Mouse (Mus musculus): ENCODE measurements around the gene Adamtsl4. TPM values are rescaled to one million over a fixed set of nuclear protein-coding genes. Genes with fewer than 3 reads are reported as not detected.
A peak's percentile ranks its signal among the peaks of the same experiment; 100 is the strongest.
"Not testable (repeated sequence)": the region's sequence is repeated elsewhere in the genome, so short reads cannot be mapped to it uniquely, and the experiment has no call there.

Adamtsl4 gene
- total RNA-seq, 2 experiments from 2014 or later, result 25.9 to 30.8 TPM

- DNase-seq (ENCODE audit: low spot score), result no peak
Observed at GRCm38 (mm10) chr3:95701085-95701484, 13.4 kb upstream of the Adamtsl4 start.

DNA sequence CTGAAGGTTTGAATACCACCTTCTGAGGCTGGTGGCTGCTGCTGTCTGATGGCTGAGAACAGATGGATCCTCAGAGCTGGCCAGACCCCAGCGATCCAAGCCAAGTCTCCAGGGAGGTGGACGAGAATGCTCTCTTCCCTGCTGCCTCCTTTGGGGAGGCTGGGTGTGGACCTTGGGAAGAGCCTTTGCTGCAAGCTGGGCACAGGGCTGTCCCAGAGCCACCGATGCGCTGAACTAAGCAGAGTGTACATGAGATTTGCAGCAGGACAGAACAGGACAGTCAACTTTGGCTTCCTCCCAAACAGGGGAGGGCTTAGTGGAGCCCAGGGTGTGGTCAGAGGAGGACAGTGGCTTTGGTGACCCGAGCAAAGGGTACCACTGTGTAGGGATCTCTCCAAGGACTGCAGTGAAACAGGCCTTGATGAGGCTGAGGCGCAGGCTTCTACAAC is 12.5 kb upstream of the Adamtsl4 start:
- peak; percentile 69 for DNase-seq (ENCODE audit: low spot score)

DNA sequence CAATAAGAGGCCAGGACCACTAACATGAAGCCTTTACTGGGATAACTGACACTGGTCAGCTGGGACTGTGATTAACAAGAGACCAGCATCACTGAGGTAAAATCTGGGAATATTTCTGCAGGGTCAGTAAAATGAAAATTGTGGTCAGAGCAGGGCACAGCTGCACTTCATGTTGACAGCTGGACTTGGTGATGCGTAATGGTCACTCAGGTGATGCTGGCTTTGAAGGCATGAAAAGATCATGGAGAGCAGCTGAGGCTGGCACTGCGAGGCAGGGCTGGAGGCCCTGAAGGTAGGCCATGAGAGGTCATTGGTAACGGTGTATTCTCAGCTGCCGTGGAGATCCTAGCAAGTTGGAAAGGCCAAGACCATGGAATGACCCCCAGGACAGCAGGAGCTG is 10.6 kb upstream of the Adamtsl4 start:
- DNase-seq (ENCODE audit: low spot score), result no peak

DNA sequence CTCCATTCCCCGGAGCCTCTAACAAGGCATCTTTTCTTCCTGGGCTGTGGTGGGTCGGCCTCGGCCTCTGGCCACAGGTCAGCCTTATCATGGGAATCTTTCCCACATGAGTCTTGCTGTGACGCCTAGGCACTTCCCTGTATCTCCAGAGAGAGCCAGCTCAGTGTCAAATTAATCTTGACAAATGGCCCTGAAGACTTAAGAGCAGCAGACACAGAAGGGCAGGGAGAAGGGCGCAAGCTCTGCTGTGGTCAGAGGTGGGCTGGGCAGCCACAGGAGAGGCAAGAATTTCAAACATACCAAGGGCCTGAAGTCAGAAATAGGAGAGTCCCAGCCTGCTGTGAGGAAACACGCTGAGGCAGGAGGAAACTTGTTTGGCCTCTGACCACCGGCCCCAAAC is 8.6 kb upstream of the Adamtsl4 start:
- no peak for DNase-seq (ENCODE audit: low spot score)

GRCm38 (mm10) chr3:95695796-95696195 is 8.1 kb upstream of the Adamtsl4 start:
- no peak for DNase-seq (ENCODE audit: low spot score)

DNA sequence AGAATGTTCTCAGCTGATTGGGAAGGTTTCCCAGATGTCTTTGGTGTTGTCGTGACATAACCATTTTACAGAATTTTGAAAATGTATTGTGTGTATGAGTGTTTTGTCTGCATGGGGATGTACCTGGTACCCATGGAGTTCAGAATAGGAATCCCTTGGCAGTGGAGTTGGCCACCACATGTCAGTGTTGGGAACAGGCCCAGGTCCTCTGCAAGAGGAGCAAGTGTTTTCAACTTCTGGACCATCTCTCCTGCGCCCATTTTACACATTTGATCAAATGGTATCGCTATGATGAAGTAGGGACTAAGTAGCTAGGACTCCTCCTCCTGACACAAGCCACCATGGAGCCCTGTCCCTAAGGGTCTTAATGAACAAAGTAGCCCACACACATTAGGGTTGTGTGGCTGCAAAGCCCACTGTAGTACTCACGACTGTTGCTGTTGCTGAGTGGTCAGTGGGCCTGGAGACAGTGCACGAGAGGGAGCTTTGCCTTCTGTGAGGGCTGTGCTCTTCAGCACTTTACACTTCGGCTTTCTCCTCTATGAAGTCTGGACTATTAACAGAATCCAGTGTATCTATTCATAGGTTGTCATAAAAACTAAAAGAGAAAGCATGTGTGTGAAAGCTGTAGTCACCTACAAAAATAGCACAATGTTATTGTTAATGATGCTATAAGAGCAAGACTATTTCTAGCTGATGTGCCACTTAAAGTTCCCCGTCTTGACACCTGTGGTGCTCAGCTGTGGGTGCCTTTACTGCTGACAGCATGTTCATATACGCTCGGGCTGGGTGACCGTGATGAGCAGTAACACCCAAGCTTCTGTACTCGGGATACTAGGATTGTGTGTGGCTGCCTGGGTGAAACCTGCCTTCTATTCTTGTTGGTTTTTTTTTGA is 7.3 kb upstream of the Adamtsl4 start:
- DNase-seq (ENCODE audit: low spot score), result no peak

GRCm38 (mm10) chr3:95693821-95694807 is 6.4 kb upstream of the Adamtsl4 start:
- no peak for DNase-seq (ENCODE audit: low spot score)

DNA sequence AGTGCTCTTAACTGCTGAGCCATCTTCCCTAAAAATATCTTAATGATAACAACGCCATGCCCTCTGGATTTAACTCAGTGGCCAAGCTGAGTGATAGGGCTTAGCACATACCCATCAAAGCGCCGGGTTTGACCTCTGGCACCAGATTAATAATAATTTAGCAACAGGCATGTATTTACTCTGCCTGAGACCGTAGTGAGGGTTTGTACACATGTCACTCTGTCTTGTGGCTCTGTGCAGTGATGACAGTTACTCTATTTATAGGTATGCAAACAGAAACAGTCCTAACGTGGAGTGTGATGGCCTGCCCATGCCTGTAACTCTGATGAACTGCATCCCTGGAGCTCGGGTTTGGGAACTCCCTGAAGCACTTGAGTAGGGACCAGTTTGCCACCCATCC is 5.0 kb upstream of the Adamtsl4 start:
- peak; percentile 69 for DNase-seq (ENCODE audit: low spot score)

DNA sequence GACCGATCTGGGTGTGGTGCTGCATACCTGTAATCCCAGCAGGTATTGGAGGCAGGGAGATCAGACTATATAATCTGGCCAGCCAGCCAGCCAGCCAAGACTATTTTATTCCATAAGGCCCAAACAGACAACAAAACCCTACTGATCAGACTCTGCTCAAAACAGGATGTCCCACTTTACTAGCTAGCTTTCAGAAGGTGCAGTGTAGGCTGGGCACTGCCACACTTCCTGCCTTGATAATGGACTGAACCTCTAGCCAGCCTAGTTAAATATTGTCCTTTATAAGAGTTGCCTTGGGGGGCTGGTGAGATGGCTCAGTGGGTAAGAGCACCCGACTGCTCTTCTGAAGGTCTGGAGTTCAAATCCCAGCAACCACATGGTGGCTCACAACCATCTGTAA is 2.8 kb upstream of the Adamtsl4 start:
- not testable (repeated sequence) for DNase-seq (ENCODE audit: low spot score)

DNA sequence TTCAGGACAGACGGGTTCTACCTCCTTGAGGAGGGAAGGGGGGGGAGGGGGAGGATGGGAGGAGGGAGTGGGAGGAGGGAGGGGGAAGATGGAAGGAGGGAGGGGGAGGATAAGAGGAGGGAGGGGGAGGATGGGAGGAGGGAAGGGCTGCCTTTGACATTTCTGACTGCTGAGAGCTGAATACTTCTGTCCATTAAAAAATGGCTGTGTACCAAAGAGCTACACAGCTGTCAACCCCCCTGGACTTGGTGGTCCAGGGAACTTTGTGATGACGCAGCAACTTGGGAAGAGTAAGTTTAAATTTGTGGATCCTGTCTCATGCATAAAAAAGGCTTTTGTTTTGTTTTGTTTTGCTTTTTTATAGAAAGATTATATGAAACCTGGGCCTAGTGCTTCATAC is 2.2 kb upstream of the Adamtsl4 start:
- no peak for DNase-seq (ENCODE audit: low spot score)

DNA sequence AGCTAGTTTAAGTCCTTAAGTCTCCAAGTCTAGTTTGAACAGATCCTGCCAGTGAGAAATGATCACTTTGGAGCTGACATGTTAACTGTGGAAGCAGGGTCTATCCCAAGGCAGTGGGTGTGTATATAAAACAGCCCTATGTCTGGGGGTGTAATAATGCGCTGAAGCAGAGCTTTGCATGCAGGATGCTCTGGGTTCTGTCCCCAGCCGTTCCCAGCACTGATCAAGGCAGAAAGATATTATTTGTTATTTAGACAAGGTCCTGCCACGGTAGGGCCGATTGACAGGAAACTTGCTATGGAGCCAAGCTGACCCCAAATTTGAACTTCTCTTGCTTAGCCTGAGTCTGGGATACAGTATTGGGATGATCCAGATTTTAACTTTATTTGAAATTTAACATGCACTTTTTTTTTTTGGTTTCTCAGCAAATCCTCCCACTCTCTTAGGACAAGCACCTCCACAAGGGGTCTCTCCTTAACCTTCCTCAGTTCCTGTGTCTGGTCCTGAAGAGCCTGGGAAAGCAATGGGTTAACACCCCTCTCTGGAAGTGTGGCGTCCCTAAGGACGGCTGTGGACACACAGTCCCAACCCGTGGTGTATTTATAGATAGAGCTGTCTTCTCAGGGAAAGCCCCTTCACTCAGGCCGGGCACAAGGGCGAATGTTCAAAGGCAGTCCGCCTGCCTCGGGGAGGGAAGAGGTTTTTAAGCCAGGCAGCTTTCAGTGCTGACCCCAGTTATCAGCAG is 1.6 kb upstream of the Adamtsl4 start:
- no peak for DNase-seq (ENCODE audit: low spot score)

DNA sequence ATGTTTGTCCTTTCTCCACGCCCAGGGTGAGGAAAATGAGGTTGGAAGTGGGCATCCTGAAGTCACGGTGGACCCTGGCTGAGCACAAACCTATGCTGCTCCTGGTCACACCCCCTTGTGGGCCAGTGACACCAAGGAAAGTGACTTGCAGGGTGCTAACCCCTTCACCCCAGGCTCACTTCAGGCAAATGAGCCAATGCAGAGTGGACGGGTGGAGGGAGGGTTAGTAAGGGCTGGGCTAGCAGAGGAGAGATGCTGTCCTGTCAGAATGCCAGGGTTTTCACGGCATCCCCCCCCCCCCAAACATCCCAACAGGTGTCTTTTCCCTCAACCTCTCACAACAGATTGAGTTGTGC is 571 bp downstream of the Adamtsl4 start:
- DNase-seq (ENCODE audit: low spot score), result peak; percentile 27

DNA sequence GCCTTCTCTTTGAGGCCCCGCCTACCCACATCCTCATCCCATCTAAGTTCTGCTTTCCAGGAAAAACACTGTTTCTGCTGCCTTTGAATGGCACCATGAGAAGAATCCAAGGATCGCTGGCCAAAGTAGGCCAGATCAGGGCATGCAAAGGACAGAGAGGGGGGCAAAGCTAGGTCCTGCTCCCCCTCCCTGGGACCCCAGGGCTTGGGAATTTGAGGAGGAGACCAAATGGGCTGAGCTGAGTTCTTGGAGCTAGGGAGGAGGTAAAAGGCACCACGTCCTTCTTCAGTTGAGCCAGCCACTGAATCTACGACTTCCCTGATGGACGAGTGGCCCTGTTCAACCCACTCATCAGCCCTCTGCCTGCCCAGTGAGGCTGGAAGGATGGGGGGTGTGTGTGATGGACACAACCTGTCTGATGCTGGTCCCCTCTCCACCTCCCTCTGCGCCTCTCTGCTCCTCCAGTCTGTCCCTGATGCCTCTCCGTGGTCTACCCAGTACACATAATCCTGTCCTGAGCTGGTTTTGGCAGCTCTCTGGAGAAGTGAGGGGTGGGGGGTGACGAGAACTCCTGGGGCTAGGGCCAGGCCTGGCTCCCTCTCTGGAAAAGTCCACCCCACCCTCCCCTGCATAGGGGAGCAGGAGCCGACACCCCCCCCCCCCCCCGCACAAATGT is 1.1 kb downstream of the Adamtsl4 start:
- peak; percentile 4 for DNase-seq (ENCODE audit: low spot score)

GRCm38 (mm10) chr3:95685701-95686100 is 2.0 kb downstream of the Adamtsl4 start:
- no peak for DNase-seq (ENCODE audit: low spot score)

DNA sequence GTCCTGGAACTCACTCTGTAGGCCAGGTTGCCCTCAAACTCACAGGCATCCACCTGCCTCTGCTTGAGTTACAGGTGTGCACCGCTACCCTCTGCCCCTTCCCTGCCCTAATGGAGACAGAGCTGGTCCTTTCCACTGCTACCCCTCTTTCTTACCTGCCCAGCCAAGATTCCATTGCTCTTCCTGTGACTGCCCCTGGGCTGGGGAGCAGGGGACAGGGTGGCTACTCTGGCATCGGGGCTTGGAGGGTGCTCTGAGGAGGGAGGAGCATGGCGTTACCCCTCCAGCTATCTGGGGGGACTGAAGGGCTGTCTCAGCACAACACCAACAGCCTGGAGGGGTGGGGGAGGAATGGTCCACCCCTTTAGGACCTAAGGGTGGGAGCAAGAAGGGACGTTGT is 2.4 kb downstream of the Adamtsl4 start:
- DNase-seq (ENCODE audit: low spot score), result no peak

DNA sequence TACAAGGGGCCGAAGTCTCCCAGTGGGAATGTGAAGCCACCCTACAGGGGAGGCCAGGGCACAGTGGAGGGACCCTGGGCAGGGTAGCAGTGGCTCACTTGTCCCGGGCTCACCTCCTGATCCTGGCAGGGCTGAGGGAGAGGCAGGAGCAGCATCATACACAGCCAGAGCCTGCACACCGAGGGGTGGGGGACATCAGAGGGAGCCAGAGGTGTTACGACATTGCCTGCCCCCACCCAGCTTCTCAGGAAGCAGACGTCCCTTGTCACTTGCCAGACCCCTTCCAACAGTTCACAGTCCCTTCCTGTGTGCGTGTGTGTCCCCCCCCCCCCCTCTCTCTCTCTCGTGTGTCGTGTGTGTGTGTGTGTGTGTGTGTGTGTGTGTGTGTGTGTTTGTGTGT is 2.9 kb downstream of the Adamtsl4 start:
- peak; percentile 35 for DNase-seq (ENCODE audit: low spot score)

DNA sequence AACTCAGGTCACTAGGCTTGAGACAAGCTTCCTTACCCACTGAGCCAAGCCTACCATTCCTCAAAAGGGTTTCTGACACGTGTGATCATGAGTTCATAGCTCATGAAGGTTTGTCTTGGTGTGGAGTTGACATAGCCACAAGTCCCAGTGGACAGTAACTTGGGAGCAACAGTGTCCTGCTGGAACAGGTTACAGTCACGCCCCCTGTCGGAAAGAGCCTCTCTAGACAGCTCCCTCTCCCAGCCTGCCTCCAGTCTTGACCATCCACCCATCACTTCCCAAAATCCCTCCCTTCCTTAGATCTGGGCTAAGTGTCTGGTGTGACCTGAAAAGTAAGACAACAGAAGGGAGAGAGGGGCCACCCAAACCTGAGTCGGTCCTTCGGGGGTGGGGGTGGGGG is 4.8 kb downstream of the Adamtsl4 start:
- no peak for DNase-seq (ENCODE audit: low spot score)

GRCm38 (mm10) chr3:95681365-95681764 is 6.4 kb downstream of the Adamtsl4 start:
- DNase-seq (ENCODE audit: low spot score), result no peak

- DNase-seq (ENCODE audit: low spot score), result no peak
Observed at GRCm38 (mm10) chr3:95680673-95681072, 7.0 kb downstream of the Adamtsl4 start.

DNA sequence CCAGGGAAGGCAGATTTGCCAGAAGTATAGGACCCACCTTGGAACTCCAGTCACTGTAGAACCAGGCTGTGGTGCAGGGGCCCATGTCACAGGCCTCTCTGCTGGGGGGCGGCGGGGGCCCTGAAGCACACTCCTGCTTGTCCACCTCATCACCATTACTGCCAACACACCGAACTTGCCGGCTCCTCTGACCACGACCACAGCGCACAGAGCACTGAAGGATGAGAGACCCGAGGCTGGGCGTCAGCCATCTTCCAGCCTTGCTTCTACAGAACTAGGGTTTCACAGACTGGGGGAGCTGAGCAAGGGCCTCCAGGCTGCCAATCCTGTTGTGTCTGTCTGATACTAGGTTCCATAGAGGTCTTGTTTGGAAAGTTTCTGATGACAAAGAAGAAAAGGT is 8.2 kb downstream of the Adamtsl4 start:
- no peak for DNase-seq (ENCODE audit: low spot score)
